Mouse (Mus musculus): ENCODE data around the gene Spef2. TPM values are rescaled to one million over a fixed set of nuclear protein-coding genes. Genes with fewer than 3 reads are reported as not detected.
"Not testable (repeated sequence)": the region's sequence is repeated elsewhere in the genome, so short reads cannot be mapped to it uniquely, and the experiment has no call there.

Spef2 gene
- 1.2 and 2.0 TPM in 2 replicates for polyA plus RNA-seq (2014; fragmentation: Nextera tagmentation; extraction: Ambion mirVana)

DNA sequence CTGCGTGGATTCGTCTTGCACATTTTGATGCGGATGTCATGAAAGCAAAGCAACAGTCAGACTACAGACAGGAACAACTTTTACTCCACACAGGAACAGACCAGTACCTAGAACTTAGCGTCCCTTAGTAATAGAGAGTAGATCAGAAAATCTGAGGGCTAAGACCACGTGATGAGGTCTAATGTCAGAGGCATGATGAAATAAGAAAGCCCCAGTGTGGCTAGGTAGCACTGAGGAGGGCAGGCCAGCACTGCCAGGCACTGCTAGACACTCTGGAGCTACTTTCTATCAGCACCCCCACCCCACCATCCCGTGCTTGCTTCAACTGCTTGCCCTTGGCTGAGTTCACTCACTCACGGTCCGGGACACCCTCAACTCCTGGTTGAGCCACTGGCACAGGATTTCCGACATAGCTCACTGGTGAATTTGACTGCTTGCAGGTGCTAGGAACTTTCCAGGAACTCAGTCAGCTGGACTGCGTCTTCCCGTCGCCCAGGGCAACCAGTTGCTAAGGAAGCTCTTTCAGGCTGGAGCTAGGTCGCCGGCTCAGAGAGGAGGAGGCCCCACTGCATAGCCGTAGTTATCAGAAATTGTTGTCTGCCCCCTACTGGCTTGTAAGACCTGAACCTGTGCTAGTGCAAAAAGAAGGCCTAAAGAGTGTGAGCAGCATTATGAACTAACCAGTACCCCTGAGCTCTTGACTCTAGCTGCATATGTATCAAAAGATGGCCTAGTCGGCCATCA is at the start of gene Spef2:
Spef2 (minus strand) TSS at position 510 of the 744 bp plus-strand sequence.
- no peaks in the 10 kb centered on the region for H3K9me3 ChIP-seq (ENCODE audit: control insufficient read depth, low read length)
- peak within 1 kb of the TSS; percentile 4; the same call in 1 of the 2 replicates for H3K4me3 ChIP-seq (ENCODE audit: low read depth, low read length)
- H3K9ac ChIP-seq (replicated peaks; ENCODE audit: low read depth, low read length): no peak within 1 kb of the TSS
- WGBS: 35% methylated on average over 16 of the region's 16 CpGs
- H3K36me3 ChIP-seq (ENCODE audit: control insufficient read depth, insufficient read depth, low read length): no peaks in the 10 kb centered on the region
- no peaks in the 10 kb centered on the region for H3K27me3 ChIP-seq (ENCODE audit: control insufficient read depth, insufficient read depth, low read length)
- peak; percentile 97 for ATAC-seq (ENCODE audit: low read depth)
- H3K27ac ChIP-seq (ENCODE audit: low read depth, low read length): no peak within 1 kb of the TSS
- H3K4me1 ChIP-seq (ENCODE audit: control insufficient read depth, insufficient read depth, low read length): no peaks in the 10 kb centered on the region
- H3K4me2 ChIP-seq (ENCODE audit: low read depth, low read length): peak within 1 kb of the TSS; percentile 27; the same call in 1 of the 2 replicates

DNA sequence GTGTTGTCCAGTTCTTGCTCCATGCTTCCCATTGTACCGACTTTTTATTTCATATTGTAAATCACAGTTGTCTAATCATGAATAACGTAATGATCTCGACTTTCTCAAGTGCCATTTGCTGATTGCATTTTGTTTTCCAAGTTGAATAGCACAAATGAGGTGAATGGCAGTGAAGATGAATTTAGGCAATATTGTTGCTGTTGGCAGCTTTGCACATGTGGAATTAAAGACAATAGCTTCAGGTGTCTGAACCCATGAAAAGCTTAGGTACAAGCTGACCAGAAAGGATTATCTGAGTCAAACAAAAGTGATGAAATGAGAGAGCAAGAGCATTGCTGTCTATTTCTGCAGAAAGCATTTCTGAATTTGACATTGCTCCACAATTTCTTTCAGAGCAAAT is 45.5 kb upstream of the Spef2 start:
- WGBS: 87% methylated on average over 3 of the region's 3 CpGs
- ATAC-seq (ENCODE audit: low read depth): no peak
- H3K9me3 ChIP-seq (ENCODE audit: control insufficient read depth, low read length): no peaks in the 10 kb centered on the region
- no peaks in the 10 kb centered on the region for H3K4me1 ChIP-seq (ENCODE audit: control insufficient read depth, insufficient read depth, low read length)
- H3K36me3 ChIP-seq (ENCODE audit: control insufficient read depth, insufficient read depth, low read length): no peaks in the 10 kb centered on the region
- H3K4me3 ChIP-seq (ENCODE audit: low read depth, low read length): no peak overlapping the region
- H3K27me3 ChIP-seq (ENCODE audit: control insufficient read depth, insufficient read depth, low read length): no peaks in the 10 kb centered on the region
- H3K9ac ChIP-seq (replicated peaks; ENCODE audit: low read depth, low read length): no peak overlapping the region
- no peak overlapping the region for H3K4me2 ChIP-seq (ENCODE audit: low read depth, low read length)
- no peak overlapping the region for H3K27ac ChIP-seq (ENCODE audit: low read depth, low read length)

DNA sequence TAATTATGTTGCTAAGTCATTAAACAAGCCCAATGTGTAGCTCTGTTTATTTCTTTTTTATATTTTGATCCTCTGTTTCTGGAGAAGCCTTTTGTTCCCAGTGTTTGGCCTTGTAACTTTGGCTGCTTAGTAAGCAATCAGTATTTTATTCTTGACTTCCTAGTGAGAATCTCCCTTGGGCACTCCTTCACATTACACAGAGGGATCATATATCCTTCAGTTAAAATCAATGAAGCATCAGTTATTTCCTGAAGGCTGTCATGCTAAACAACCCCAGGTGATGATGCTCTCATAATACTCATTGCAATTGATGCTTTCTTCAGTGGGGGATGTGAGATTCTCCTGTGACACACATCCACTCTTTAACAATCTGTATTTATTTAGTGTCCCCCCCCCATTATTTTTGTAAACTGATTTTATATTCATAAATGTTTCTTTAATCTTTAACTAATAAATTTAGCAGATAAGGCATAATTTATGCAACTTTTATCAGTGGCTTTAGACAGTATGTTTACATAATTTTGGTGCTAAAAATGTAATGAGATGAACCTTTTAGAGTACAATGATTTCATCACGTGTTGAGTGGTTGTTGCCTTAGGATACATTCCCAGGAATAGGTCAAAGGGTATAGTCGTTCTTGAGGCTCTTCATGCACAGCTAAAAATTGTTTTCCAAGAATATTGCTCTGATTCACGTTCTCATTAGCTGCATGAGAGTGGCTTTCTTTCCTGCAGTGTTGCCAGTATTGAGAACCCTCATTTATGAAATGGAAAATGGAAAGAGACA is 39.8 kb upstream of the Spef2 start:
- Histone ChIP-seq H3K4me2 (ENCODE audit: low read depth, low read length) (no peak overlapping the region), H3K9me3 (ENCODE audit: control insufficient read depth, low read length) (no peaks in the 10 kb centered on the region), H3K36me3 (ENCODE audit: control insufficient read depth, insufficient read depth, low read length) (no peaks in the 10 kb centered on the region), H3K27me3 (ENCODE audit: control insufficient read depth, insufficient read depth, low read length) (no peaks in the 10 kb centered on the region), H3K4me3 (ENCODE audit: low read depth, low read length) (no peak overlapping the region), H3K9ac (replicated peaks; ENCODE audit: low read depth, low read length) (no peak overlapping the region), H3K4me1 (ENCODE audit: control insufficient read depth, insufficient read depth, low read length) (no peaks in the 10 kb centered on the region), H3K27ac (ENCODE audit: low read depth, low read length) (no peak overlapping the region)
- WGBS: 45% methylated on average over 3 of the region's 3 CpGs
- no peak; the same call in 1 of the 2 replicates for ATAC-seq (ENCODE audit: low read depth)

DNA sequence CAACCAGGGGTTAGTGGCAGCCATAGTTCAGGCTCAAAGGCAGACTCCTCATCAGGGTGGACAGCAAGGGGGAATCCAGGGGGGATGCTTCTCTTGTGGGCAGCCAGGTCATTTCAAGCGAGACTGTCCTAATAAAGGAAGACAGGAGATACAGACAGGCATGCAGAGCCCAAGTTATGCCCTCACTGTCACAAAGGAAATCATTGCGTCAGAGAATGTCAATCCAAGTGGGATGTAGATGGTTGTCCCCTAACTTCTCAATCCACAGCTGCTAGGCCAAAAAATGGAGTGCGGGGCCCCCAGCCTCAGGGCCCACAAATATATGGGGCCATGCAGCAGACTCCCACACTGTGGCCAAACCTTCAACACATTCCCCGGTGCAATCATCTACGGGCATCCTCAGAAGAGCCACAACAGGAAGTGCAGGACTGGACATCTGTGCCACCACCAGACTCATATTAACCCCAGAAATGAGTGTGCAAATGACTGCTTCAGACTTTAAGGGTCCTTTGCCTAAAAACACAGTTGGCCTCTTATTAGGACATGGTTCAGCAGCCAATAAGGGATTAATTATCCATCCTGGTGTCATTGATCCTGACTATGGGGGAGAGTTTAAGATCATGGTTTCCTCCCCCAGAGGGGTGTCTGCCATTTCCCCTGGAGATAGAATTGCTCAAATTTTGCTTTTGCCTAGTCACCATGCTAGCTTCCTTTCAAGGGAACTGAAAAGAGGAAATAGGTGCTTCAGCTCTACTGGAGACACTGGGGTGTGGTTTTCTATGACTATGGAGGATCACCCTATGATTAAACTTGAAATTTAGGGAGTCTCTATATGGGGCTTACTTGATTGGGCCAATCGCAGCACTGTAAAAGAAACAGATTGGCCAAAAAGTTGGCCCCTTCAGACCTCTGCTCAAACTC is 25.8 kb upstream of the Spef2 start:
- not testable (repeated sequence) for H3K4me1 ChIP-seq (ENCODE audit: control insufficient read depth, insufficient read depth, low read length); H3K9ac ChIP-seq (replicated peaks; ENCODE audit: low read depth, low read length); H3K36me3 ChIP-seq (ENCODE audit: control insufficient read depth, insufficient read depth, low read length); H3K27ac ChIP-seq (ENCODE audit: low read depth, low read length); H3K4me2 ChIP-seq (ENCODE audit: low read depth, low read length); H3K4me3 ChIP-seq (ENCODE audit: low read depth, low read length); H3K9me3 ChIP-seq (ENCODE audit: control insufficient read depth, low read length); ATAC-seq (ENCODE audit: low read depth); H3K27me3 ChIP-seq (ENCODE audit: control insufficient read depth, insufficient read depth, low read length)
- WGBS: 95% methylated on average over 6 of the region's 6 CpGs

DNA sequence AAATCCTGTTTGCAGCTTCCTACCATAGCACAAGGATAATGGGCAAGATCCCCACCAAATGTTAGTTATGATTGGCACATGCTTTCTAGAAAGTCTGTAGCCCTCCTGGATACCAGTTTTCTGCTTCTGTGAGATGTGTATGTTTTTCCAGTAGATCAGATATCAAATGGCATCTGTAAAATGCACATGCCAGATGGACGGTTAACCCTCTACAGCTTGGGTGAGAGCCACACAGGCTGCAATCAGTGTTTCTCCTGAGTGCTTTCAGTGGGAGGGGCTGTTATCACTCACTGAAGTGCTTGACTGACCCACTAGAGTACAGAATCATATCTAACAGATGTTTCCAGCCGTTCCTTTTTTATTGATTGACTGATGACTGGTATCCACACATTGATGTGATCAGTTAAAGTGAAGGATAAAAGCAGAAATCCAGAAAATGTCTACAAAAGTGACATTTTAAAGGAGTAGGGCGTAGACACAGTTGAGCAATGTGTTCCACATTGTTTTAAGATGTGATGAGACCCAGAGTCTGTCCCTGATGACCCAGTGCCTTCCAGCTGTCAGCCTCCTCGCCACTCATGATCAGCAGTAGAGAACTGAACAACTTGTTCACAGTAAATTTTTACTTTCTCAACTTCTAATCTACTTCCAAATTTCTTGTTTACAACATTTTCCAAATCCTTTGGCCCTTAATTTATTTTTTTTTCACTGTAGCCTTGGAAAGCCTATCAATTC is 19.7 kb upstream of the Spef2 start:
- Histone ChIP-seq H3K27ac (ENCODE audit: low read depth, low read length) (no peak overlapping the region), H3K27me3 (ENCODE audit: control insufficient read depth, insufficient read depth, low read length) (no peaks in the 10 kb centered on the region), H3K36me3 (ENCODE audit: control insufficient read depth, insufficient read depth, low read length) (no peaks in the 10 kb centered on the region), H3K4me3 (ENCODE audit: low read depth, low read length) (no peak overlapping the region), H3K4me2 (ENCODE audit: low read depth, low read length) (no peak overlapping the region), H3K4me1 (ENCODE audit: control insufficient read depth, insufficient read depth, low read length) (no peaks in the 10 kb centered on the region), H3K9ac (replicated peaks; ENCODE audit: low read depth, low read length) (no peak overlapping the region), H3K9me3 (ENCODE audit: control insufficient read depth, low read length) (no peaks in the 10 kb centered on the region)
- WGBS: 71% methylated on average over 4 of the region's 4 CpGs
- ATAC-seq (ENCODE audit: low read depth): no peak

DNA sequence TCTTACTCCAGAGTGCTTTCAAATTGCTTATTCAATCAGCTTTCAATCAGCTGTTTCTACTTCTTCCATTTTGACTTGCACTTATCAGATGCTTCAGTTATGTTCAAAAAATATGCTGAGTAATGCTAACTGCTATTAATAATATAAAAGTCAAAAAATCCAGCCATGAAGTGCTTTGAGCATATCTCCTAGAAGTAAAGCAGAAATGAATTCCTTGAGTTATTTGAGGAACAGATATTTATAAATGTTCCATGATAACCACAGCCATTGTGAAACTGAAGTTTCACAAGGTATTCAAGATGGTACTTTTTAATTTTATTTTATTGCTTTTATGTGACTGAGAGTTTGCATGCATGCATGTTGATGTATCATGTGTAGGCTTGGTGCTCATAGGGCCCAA is 18.4 kb upstream of the Spef2 start:
- Histone ChIP-seq H3K9me3 (ENCODE audit: control insufficient read depth, low read length) (no peaks in the 10 kb centered on the region), H3K4me2 (ENCODE audit: low read depth, low read length) (no peak overlapping the region), H3K27me3 (ENCODE audit: control insufficient read depth, insufficient read depth, low read length) (no peaks in the 10 kb centered on the region), H3K4me1 (ENCODE audit: control insufficient read depth, insufficient read depth, low read length) (no peaks in the 10 kb centered on the region), H3K9ac (replicated peaks; ENCODE audit: low read depth, low read length) (no peak overlapping the region), H3K4me3 (ENCODE audit: low read depth, low read length) (no peak overlapping the region), H3K36me3 (ENCODE audit: control insufficient read depth, insufficient read depth, low read length) (no peaks in the 10 kb centered on the region), H3K27ac (ENCODE audit: low read depth, low read length) (no peak overlapping the region)
- ATAC-seq (ENCODE audit: low read depth): no peak

DNA sequence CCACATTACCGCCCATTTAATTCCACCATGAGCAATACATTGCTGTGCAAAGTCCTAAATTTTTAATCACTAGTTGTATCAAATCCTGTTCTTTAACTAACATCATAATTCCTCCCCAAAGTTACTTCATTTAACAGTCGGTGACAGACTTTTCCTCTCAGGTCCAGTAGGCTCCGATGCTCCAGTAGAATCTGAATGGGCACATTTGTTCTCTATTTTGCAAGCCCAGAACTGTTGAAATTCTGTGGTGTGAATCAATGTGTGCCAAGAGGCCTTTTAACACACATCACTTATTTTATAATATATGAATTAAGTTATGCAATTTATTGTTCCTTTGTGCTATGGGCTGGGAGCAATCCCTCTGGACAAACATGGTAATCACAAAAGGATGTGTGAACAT is 2.3 kb upstream of the Spef2 start:
- Histone ChIP-seq H3K36me3 (ENCODE audit: control insufficient read depth, insufficient read depth, low read length) (no peaks in the 10 kb centered on the region), H3K4me1 (ENCODE audit: control insufficient read depth, insufficient read depth, low read length) (no peaks in the 10 kb centered on the region), H3K27me3 (ENCODE audit: control insufficient read depth, insufficient read depth, low read length) (no peaks in the 10 kb centered on the region), H3K4me3 (ENCODE audit: low read depth, low read length) (no peak overlapping the region), H3K4me2 (ENCODE audit: low read depth, low read length) (no peak overlapping the region), H3K27ac (ENCODE audit: low read depth, low read length) (no peak overlapping the region), H3K9ac (replicated peaks; ENCODE audit: low read depth, low read length) (no peak overlapping the region), H3K9me3 (ENCODE audit: control insufficient read depth, low read length) (no peaks in the 10 kb centered on the region)
- 91% methylated on average over 3 of the region's 3 CpGs for WGBS
- no peak for ATAC-seq (ENCODE audit: low read depth)

DNA sequence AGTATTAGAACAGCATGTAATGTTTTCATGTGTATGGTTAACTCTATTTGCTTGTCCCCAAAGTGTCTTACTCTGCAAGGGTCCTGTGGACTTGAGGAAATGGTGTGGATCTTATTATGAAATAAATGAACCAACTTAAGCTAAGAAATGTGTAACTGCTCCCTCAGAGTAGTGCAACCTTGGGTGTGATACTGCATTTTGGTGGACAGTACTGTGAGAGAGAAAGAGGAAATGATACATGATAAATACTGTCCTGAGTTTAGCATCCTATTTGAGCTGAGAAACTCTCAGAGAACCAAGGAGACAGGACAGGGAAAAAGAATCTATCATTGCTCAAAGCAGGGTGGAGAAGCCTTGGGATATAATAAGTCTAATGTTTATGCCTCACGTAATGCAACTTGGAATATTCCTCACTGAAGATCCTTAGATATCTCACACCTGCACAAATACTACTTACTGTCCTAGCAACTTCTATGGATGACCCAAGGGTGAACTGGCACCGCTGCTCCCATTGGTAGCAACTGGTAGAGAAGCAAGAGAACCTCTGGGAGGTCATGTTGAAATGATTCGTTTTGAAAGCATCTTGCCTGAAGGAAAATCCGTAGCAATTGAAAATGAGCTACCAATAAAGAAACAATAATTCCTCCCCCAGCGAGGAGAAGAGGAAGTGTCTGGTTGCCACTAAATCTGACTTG is 1.1 kb downstream of the Spef2 start:
- Histone ChIP-seq H3K4me3 (ENCODE audit: low read depth, low read length) (no peak overlapping the region), H3K9me3 (ENCODE audit: control insufficient read depth, low read length) (no peaks in the 10 kb centered on the region), H3K27ac (ENCODE audit: low read depth, low read length) (no peak overlapping the region), H3K4me1 (ENCODE audit: control insufficient read depth, insufficient read depth, low read length) (no peaks in the 10 kb centered on the region), H3K27me3 (ENCODE audit: control insufficient read depth, insufficient read depth, low read length) (no peaks in the 10 kb centered on the region), H3K9ac (replicated peaks; ENCODE audit: low read depth, low read length) (no peak overlapping the region), H3K36me3 (ENCODE audit: control insufficient read depth, insufficient read depth, low read length) (no peaks in the 10 kb centered on the region), H3K4me2 (ENCODE audit: low read depth, low read length) (no peak overlapping the region)
- ATAC-seq (ENCODE audit: low read depth): no peak
- WGBS: 68% methylated on average over 5 of the region's 5 CpGs
